Mouse (Mus musculus) WW6 (cell line): ENCODE data around the gene Gm8439.
"Not testable (repeated sequence)": the region's sequence is repeated elsewhere in the genome, so short reads cannot be mapped to it uniquely, and the experiment has no call there.

Experiments used
- DNase-seq: peaks from one replicate; pipeline ENCODE4 v3.0.0-alpha.2; 2013; ENCODE audit warnings: low read depth, low spot score

The Gm8439 gene

GRCm38 (mm10) chr4:120588445-120588844, at the start of gene Gm8439:
TSS of gene Gm8439 (plus strand) at chr4:120588745.
- DNase-seq = no peak

DNA sequence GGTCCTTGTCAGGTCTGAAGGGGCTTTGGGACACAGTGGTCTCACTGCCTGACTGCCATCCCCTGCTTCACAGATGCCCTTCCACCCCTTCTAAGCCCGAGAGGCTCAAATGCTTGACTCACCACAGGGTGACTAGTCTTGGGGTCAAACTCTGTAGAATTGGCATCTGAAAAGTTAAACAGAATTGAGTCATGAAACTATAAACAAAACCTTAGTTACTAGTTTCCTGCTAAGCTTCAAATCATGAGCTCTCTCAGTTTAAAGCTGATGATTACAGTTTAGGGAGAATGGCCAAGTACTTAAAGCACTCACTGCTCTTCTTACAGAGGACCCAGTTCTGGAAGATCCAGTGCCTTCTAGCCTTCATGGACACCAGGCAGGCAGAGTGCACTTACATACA, 43.6 kb upstream of the Gm8439 start:
- DNase-seq = no peak

DNA sequence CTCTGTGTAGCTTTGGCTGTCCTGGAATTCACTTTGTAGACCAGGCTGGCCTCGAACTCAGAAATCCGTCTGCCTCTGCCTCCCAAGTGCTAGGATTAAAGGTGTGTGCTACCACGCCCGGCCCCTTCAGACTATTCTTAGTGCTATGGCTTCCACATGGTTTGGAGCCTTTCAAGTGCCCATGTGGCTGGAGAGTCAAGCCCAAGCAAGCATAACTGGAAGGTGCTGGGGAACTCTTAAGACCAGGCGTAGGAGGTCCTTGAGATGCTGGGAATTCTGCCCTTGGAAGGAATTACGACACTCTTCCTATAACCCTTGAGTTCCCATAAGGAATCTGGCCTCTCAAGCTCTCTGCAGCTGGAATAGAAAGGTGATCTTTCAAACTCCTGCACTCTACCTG, 32.0 kb upstream of the Gm8439 start:
- no peak for DNase-seq

DNA sequence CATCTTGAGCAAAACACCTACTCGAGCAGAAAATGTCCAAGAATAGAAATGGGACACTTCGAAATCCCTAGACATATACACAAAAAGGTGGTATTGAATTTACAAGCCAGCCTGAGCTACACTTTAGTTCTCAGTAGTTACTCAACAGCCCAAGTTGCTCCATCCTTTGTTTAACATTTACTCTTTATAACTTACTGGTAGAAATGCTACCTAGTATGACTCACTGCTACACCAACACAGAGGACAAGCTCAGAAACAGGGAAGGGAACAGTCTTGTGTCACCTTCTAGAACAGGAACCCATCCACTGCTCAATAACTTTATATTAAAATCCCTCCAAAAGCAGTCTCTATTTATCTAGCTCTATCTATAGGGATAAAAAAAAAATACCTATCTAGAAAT, 22.8 kb upstream of the Gm8439 start:
- DNase-seq = no peak

GRCm38 (mm10) chr4:120568005-120568404, 20.5 kb upstream of the Gm8439 start:
- no peak for DNase-seq

GRCm38 (mm10) chr4:120569025-120569424, 19.5 kb upstream of the Gm8439 start:
- no peak for DNase-seq

DNA sequence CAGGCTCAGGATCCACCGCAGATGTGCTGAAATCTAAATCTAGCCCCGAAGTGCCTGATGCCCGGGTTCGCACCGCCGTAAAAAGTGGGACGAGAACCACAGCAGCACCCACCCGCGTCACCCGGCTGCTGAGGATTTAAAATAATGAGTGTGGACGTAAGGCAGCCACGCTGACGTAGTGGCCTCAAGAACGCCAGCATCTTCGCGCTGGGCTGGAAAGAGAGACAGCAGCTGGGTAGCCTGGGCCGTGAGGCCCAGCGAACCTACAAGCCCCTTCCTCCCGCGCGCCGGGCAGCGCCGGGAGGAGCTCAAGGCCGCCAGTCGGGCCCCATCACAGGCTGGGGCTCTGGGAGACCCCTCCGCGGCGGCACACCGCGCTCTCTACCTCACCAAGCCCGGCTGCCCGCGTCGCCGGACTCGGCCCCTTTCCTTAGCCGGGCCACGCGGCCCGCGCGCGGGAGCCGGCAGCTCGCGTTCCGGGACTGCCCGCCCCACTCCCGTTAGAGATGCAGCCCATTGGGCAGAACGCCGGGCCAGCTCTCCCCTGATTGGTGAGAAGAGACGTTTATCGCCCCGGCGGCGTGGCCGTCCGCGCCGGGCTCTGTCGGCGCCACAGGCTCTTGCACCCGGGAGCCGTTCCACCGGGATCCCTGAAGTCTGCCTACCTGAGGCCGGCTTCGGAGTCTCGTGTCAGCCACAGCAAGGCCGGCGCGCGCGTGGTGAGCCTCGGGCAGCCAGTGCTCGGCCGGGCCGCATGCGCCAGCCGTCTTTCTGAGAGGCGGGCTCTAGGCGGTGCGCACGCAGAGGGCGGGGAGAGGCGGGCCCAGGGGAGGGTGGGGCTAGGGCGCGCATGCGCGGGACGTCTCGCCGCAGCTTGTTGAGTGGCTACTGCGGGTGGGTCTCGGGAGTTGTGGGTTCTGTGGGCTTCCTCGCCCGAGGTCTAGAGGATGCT, 18.8 kb upstream of the Gm8439 start, which contains the start of gene Ctps:
Gene Ctps (minus strand): TSS at position 791 of the 952 bp plus-strand sequence.
- peak; percentile 76 for DNase-seq

DNA sequence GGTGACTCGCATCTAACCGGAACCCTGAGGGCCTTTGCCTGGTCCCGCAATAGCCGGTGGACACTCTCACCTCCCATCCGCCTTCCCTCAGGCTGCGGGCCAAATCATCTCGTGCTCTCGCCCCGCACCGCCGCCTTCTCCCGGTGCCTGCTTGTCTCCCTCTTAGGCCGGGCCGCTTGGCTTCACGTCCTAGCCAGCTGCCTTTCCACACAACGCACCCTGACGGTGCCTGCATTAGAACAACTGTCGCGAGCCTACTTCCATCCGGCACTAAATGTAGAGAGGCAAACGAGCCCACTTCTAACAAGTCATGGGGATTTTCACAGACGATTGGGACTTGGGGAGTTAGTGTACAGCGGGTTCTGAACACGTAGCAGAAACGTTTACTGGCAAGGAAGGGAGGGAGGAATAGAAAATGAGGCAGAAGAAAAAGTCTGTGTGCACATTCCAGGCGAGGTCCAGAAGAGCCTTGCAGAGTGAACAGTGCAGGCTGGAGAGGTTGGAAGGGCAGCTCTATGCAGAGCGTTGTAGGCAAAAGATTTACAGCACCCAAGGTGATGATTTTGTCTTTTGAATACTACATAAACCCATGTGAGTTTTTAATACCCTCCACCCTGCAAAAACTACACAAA, 18.0 kb upstream of the Gm8439 start:
- DNase-seq = no peak

GRCm38 (mm10) chr4:120571070-120571464, 17.5 kb upstream of the Gm8439 start:
- DNase-seq = no peak

- DNase-seq = no peak
Measured at GRCm38 (mm10) chr4:120571691-120572090, 16.9 kb upstream of the Gm8439 start.

GRCm38 (mm10) chr4:120580894-120581293, 7.7 kb upstream of the Gm8439 start:
- DNase-seq = no peak

DNA sequence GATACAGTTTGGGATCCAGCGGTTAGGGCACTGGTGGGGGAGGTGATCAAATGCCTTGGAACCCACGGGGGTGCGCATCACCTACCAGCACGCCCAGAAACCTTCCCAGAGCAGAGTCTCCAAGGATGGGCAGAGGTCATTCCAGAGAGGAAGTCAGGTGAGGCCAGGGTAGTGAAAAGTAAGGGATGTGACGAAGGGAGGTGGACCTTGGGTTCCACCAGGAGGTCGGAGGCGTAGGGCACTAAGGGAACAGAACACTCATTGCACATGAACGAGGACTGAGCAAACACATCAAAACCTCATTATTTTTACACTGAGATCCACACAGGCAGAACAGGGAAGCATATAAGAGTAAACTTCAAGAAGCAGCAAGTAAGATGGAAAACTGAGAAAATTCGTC, 6.8 kb upstream of the Gm8439 start:
- no peak for DNase-seq

DNA sequence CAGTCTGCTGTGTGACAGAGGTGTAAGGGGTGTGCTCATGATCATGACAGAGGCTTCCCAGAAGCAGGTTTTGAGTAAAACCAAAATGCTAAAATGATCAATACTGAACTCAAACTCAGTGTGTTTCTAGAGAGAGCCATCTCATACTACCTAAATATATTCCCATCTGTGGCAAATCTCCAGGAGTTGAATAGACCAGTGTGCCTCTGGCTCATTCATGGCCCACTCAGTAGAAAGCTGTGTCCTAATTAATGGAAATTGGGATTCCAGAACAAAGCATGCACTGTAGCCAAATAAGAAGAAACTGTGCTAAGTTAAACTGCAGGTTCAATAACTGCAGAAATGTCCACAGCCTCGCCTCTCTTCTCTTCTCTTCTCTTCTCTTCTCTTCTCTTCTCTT, 1.6 kb upstream of the Gm8439 start:
- no peak for DNase-seq

GRCm38 (mm10) chr4:120589070-120589469, 525 bp downstream of the Gm8439 start:
- no peak for DNase-seq

DNA sequence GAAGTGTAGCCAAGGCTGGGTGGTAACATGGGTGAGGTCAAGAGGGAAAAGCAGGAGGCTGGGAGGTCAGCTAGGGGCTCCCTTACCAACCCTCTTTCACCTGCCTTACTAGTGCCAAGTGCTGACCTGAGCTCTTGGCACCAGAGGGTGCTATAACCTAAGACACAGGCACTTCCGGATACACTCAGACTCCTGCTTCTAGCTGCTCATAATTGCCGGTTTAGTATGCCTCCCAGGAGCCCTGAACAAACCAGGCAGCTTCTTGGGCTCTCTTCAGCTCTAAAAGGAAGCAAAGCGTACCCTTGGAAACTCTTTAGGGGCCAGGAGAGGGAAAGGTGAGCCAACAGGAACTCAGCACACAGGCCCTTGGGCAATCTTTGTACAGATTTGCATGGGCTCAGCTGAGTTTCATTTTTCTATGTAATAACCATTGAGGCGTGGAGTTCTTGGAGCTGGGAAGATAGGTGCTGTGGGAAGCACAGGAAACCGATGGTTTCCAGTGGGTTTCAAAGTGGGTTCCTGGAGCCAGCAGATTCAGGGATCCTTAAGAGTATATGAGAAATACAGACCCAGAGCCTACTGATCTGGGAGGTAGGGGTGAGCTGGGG, 1.4 kb downstream of the Gm8439 start:
- peak; percentile 28 for DNase-seq

DNA sequence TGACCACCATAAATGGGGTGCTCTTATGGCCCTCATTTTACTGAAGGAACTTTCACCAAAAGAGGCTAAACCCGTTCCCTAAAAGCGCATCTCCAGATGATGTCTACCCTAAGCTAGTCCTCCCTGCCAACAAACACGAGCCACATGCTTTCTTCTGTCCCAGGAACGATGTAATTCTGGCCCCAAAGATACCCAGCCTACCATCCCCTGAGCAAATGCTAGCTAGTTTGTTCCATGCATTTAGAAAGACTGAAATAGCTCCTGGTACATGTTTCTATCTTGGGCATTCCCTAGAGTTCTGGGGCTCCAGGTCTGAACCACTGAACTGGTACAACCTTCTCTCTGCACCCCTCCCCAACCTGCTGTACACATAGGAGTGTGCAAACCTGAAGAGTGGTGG, 2.4 kb downstream of the Gm8439 start:
- no peak for DNase-seq

DNA sequence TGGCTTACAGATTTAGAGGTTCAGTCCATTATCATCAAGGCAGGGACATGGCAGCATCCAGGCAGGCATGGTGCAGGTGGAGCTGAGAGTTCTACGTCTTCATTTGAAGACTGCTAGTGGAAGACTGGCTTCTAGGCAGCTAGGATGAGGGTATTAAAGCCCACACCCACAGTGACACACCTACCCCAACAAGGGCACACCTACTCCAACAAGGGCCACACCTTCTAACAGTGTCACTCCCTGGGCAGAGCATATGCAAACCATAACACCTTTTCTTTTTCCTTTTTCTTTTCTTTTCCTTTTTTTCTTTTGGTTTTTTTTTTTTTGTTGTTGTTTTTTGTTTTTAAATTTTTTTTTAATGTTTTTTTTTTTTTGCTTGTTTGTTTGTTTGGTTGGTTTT, 7.7 kb downstream of the Gm8439 start:
- not testable (repeated sequence) for DNase-seq

GRCm38 (mm10) chr4:120598922-120599321, 10.4 kb downstream of the Gm8439 start:
- no peak for DNase-seq

DNA sequence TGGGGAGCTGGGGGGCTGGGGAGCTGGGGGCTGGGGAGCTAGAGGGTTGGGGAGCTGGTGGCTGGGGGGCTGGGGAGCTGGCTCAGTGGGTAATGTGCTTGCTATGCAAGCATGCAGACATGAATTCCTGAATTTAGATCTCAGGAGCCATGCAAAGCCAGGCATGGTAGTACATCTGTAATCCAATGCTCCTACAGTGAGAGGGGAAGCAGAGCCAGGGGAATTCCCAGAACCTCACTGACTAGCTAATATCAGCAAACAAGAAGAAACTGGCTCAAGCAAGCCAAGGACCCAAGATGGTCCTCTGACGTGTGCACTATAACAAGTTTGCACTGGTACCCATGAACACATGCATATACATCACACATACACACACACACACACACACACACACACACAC, 13.2 kb downstream of the Gm8439 start:
- no peak for DNase-seq

GRCm38 (mm10) chr4:120602669-120603068, 14.1 kb downstream of the Gm8439 start:
- no peak for DNase-seq

DNA sequence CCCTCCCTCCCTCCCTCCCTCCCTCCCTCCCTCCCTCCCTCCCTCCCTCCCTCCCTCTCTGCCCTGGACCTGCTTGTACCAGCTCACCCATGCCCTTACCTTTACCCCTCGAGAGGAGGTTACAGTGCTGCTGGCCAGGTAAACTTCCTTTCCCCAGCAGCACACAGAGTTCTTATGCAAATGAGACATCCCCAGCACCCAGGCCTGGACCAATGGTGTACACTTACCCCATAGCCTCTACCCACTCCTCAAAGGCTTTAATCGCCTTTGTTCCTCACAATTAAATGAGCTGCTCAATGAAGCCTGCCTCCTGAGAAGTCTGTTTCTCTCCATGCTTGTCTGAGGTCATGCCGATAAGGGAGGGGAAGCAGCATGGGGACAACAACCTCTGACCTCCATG, 18.4 kb downstream of the Gm8439 start:
- DNase-seq = no peak

DNA sequence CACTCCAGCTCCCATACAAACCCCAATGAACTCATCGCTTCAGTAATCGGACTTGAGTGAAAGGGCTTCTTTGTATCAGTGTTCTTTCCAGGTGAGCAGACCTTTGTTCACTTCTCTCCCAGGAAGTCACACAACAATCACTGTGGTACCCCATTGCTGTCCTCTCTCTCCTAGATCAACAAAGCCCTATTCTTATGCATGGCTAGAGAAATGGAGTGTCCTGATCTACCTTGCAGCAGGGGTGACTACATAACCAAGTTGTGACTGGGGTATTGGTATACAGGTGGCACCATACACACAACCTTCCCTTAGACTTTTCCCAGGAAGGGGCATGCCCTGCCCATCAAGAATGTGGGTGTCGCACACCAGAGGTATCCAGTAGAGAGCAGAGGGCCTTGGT, 22.5 kb downstream of the Gm8439 start:
- no peak for DNase-seq
